Mouse (Mus musculus): Measurements from ENCODE around the gene Tanc1. TPM values are rescaled to one million over a fixed set of nuclear protein-coding genes. Genes with fewer than 3 reads are reported as not detected.

Gene Tanc1
- polyA plus RNA-seq, 1 experiment from 2014 or later: 5.5 TPM

DNA sequence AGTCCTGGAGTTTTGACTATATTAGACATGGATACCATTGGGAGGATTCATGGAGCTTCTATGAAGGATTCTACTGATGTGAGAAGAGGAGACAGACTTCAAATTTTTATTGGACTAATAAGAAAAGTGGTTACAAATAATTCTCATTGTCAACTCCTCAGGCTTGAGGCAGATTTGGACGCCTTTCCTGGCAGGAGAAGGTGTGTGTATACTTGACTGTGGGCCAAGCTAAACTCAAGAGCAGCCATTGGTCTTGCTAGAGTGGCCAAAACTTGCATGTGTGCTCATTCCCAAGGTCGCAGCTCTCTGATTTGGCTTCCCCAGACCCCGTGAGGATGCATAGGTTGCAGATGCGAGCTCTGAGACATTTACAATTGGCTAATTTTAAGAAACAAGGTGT lies 148.9 kb downstream of the Tanc1 start:
- Histone ChIP-seq H3K36me3 (no peaks in the 10 kb centered on the region), H3K27me3 (no peaks in the 10 kb centered on the region), H3K9me3 (no peaks in the 10 kb centered on the region), H3K4me2 (replicated peaks) (no peak overlapping the region), H3K4me1 (replicated peaks) (peaks cover 6% of the 10 kb centered on the region), H3K4me3 (replicated peaks) (no peak overlapping the region), H3K27ac (no peak overlapping the region), H3K9ac (replicated peaks) (no peak overlapping the region)
- 91% methylated on average over 4 of the region's 4 CpGs for WGBS
- ATAC-seq: no peak

DNA sequence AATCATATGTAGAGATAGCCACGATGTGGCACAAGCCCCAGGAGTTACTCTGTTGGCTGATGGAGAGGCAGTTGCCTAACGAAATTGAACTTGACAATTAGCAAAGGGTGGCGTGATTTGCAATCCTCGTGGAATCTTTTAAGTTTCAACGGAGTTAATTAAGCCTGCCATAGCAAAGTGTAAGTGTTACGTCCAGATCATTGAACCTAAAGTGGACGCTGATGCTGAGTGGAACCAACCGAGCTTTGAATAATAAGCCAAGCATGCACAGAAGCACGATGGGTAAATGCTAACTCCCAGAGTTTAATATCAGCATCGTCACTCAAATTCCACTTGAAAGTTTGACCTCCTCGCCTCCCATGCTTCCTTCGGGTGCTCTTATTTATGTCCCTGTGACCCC lies 149.3 kb downstream of the Tanc1 start:
- ATAC-seq: no peak
- Histone ChIP-seq H3K4me1 (replicated peaks) (peaks cover 6% of the 10 kb centered on the region), H3K4me3 (replicated peaks) (no peak overlapping the region), H3K27me3 (no peaks in the 10 kb centered on the region), H3K27ac (no peak overlapping the region), H3K4me2 (replicated peaks) (no peak overlapping the region), H3K9me3 (no peaks in the 10 kb centered on the region), H3K9ac (replicated peaks) (no peak overlapping the region), H3K36me3 (no peaks in the 10 kb centered on the region)
- 62% methylated on average over 12 of the region's 12 CpGs for WGBS

DNA sequence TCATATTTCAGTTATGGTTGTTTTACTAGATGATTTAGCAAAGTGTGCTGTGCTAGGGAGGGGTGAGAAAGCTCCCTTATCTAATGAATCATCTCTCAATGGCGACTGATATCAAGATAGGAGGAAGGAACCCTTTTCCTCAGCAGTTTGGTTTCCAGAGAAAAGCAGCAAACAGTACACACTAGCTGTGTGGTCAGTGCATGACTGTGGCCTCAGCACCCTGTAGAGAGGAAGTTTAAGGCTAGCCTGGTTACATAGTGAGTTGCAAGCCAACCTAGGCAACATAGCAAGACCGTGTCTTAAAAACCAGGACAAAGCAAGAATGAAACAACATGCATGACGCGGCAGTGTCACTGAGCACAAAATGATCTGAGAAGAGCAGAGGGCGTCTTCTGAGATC lies 150.4 kb downstream of the Tanc1 start:
- H3K9ac ChIP-seq (replicated peaks): no peak overlapping the region
- H3K9me3 ChIP-seq: no peaks in the 10 kb centered on the region
- no peaks in the 10 kb centered on the region for H3K27me3 ChIP-seq
- 82% methylated on average over 5 of the region's 5 CpGs for WGBS
- ATAC-seq: no peak
- H3K4me1 ChIP-seq (replicated peaks): peaks cover 6% of the 10 kb centered on the region
- no peak overlapping the region for H3K4me3 ChIP-seq (replicated peaks)
- H3K36me3 ChIP-seq: no peaks in the 10 kb centered on the region
- H3K27ac ChIP-seq: no peak overlapping the region
- no peak overlapping the region for H3K4me2 ChIP-seq (replicated peaks)

DNA sequence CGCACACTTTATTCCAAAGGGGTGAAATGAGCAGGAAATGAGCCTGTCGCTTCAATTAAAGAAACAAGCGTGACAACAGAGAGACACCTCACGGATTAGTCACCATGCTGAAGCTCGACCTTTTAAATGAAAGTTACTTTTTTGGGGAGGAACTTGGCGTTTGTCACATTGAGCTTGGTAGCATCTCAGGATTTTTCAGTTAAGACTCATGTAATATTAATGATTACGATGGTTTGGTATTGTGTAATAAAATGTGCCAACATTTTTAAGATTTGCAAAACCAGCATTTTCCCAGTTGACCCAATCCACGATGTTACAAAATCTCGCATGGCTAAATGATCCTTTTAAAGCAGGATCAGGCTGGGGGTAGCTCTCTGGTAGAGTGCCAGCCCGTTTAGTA lies 153.8 kb downstream of the Tanc1 start:
- WGBS: 51% methylated on average over 10 of the region's 10 CpGs
- Histone ChIP-seq H3K4me2 (replicated peaks) (no peak overlapping the region), H3K27ac (no peak overlapping the region), H3K36me3 (no peaks in the 10 kb centered on the region), H3K9ac (replicated peaks) (no peak overlapping the region), H3K4me1 (replicated peaks) (peaks cover 9% of the 10 kb centered on the region), H3K4me3 (replicated peaks) (no peak overlapping the region), H3K27me3 (peaks cover 3% of the 10 kb centered on the region; the same call in 1 of the 2 replicates), H3K9me3 (no peaks in the 10 kb centered on the region)
- no peak for ATAC-seq

DNA sequence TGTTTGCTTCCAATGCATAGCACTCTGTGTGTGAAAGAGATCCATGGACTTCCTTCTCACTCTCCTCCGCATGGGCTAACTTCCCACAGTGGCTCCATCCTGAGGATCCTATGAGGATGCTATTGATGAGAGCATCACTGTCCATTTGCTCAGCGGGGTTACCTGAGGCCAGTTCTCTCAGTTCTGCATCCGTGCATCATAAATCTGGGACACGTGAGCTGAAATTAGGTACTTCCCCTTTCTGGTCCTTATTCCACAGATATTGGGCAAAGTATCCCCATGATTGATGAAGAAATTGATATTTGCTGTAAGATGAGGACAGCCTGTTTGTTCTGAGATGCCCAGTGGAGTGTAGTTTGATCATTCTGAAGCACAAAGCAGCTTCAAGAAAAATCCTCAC lies 156.1 kb downstream of the Tanc1 start:
- 93% methylated on average over 4 of the region's 4 CpGs for WGBS

DNA sequence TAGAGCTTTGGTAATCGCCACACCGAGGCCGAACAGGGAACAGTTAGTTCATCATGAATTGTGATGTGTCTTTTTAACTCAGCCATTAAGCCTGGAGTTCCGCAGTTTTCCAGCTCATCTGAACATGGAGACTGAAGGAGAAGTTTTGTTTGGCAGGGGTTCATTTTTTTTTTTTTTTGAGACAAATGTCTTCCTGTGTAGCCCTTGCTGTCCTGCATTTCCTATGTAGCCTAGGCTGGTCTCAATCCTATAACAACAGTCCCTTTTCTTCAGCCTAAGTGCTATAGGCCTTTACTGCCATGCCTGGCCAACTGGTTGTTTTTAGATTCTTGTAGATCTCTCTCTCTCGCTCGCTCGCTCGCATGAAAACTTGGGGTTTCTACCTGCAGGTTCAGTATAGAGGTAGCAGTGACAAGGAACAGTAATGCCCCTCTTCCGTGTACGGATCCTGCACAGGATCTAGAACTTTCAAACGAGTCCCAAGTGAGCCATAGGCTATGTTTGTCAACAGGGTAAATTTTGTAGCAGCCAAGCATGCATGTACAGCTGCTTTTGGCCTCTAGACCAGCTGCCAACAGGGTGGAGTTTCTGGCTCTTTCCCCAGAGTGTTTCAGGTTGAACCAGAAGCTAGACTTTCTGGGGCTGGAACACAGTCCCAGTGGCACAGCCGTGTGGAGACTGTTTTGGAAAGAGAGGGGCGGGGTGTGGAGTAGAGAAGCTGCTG lies 157.0 kb downstream of the Tanc1 start:
- Histone ChIP-seq H3K4me2 (replicated peaks) (no peak overlapping the region), H3K9me3 (no peaks in the 10 kb centered on the region), H3K36me3 (no peaks in the 10 kb centered on the region), H3K4me3 (replicated peaks) (no peak overlapping the region), H3K9ac (replicated peaks) (no peak overlapping the region), H3K27ac (no peak overlapping the region), H3K4me1 (replicated peaks) (peaks cover 34% of the 10 kb centered on the region), H3K27me3 (peaks cover 3% of the 10 kb centered on the region; the same call in 1 of the 2 replicates)
- ATAC-seq: no peak
- 92% methylated on average over 13 of the region's 13 CpGs for WGBS

More for the DNA sequence above, 156.1 kb downstream of the Tanc1 start:
- no peaks in the 10 kb centered on the region for H3K36me3 ChIP-seq
- H3K4me3 ChIP-seq (replicated peaks): no peak overlapping the region
- ATAC-seq: no peak
- H3K27ac ChIP-seq: no peak overlapping the region
- H3K4me2 ChIP-seq (replicated peaks): no peak overlapping the region
- no peaks in the 10 kb centered on the region for H3K9me3 ChIP-seq
- no peak overlapping the region for H3K9ac ChIP-seq (replicated peaks)
- H3K4me1 ChIP-seq (replicated peaks): peaks cover 31% of the 10 kb centered on the region
- H3K27me3 ChIP-seq: peaks cover 3% of the 10 kb centered on the region; the same call in 1 of the 2 replicates

DNA sequence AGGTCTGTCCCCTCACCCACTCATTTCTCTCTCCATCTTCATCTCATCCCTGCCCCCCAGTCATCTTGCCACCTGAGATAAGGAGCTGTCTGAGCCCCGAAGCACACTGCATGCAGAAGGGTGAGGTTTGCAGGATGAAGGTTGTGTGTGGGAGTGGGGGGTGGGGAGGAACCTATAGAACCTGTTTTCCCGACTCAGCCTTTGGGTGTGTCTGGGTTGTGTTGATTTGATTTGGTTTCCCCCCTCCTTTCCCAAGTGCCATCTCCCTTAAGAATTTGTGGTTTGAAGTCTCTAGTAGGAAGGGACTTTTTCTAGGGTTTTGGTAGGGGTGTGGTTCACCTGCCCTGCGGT lies 157.5 kb downstream of the Tanc1 start:
- Histone ChIP-seq H3K36me3 (no peaks in the 10 kb centered on the region), H3K27ac (no peak overlapping the region), H3K9me3 (no peaks in the 10 kb centered on the region), H3K4me3 (replicated peaks) (no peak overlapping the region), H3K9ac (replicated peaks) (no peak overlapping the region), H3K4me1 (replicated peaks) (peaks cover 34% of the 10 kb centered on the region), H3K4me2 (replicated peaks) (no peak overlapping the region), H3K27me3 (peaks cover 3% of the 10 kb centered on the region; the same call in 1 of the 2 replicates)
- no peak for ATAC-seq
- 90% methylated on average over 3 of the region's 3 CpGs for WGBS

DNA sequence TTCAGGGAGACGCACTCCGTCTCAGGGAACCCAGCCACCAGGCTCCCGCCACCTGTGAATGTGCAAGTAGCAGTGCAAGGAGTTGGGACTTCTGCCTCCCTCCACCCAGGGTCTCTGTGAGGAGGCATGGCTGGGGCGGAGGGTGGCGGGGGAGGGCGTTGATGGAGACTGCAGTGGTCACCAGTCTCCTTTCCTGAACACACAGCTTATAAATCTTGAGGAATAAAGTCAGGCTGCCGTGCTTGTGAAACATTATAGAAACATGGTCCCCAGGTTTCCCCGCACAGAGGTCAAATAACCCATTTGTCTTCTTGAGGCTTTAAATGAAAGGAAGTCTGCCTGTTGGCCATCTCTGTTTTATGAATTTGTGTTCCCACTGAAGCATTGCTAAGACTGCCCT lies 159.9 kb downstream of the Tanc1 start:
- 66% methylated on average over 8 of the region's 8 CpGs for WGBS
- Histone ChIP-seq H3K4me1 (replicated peaks) (peaks cover 28% of the 10 kb centered on the region), H3K4me2 (replicated peaks) (no peak overlapping the region), H3K9me3 (no peaks in the 10 kb centered on the region), H3K27me3 (peaks cover 6% of the 10 kb centered on the region; the same call in 1 of the 2 replicates), H3K4me3 (replicated peaks) (no peak overlapping the region), H3K36me3 (no peaks in the 10 kb centered on the region), H3K9ac (replicated peaks) (no peak overlapping the region), H3K27ac (no peak overlapping the region)
- ATAC-seq: peak; percentile 55; the same call in 1 of the 2 replicates

DNA sequence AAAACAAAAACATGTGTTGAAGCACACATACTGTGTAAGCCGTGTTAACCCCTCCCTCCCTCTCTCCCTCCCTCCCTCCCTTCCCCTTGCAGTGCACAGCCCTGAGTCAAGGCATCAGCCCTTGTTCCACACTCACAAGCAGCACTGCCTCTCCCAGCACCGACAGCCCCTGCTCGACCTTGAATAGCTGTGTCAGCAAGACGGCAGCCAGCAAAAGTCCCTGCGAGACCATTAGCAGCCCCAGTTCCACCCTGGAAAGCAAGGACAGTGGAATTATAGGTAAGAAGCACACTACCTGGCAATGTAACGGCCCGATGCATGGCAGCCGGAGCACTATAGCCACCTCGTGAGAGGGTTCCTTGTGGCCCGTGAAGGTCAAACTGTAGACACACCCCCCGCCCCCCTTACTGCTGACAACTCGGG lies 160.4 kb downstream of the Tanc1 start:
- H3K4me2 ChIP-seq (replicated peaks): peak overlapping the region; percentile 27
- no peak overlapping the region for H3K4me3 ChIP-seq (replicated peaks)
- H3K4me1 ChIP-seq (replicated peaks): peaks cover 28% of the 10 kb centered on the region
- H3K9me3 ChIP-seq: no peaks in the 10 kb centered on the region
- WGBS: 36% methylated on average over 12 of the region's 12 CpGs
- H3K36me3 ChIP-seq: no peaks in the 10 kb centered on the region
- no peak overlapping the region; the same call in 1 of the 2 replicates for H3K9ac ChIP-seq (replicated peaks)
- H3K27ac ChIP-seq: peak overlapping the region; percentile 45; the same call in 1 of the 2 replicates
- H3K27me3 ChIP-seq: peaks cover 6% of the 10 kb centered on the region; the same call in 1 of the 2 replicates
- peak; percentile 87 for ATAC-seq

DNA sequence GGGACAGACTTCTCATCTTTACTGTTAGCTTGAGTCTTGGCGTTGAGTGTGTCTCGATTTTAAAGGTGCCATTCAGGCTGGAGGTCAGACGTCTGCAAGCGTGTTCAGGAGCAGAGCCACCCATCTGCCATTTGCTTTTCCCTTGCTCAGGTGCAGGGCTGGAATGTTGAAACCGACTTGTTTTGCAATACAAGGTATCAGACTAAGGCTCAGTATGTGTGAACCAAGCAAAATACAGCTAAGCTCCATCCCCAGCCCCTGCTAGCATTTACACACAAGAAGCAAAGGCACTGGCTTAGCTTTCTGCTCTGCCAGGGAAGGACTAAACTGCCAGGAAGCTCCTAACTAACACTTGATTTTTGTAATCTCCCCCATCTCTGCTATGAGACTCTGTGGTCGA lies 162.5 kb downstream of the Tanc1 start:
- Histone ChIP-seq H3K4me2 (replicated peaks) (no peak overlapping the region), H3K36me3 (no peaks in the 10 kb centered on the region), H3K9ac (replicated peaks) (no peak overlapping the region), H3K27me3 (0 out of 2 replicates have a peak, but pooled peaks cover 3% of the 10 kb centered on the region), H3K27ac (no peak overlapping the region), H3K9me3 (no peaks in the 10 kb centered on the region), H3K4me3 (replicated peaks) (no peak overlapping the region), H3K4me1 (replicated peaks) (peaks cover 28% of the 10 kb centered on the region)
- no peak for ATAC-seq
- WGBS: 86% methylated on average over 6 of the region's 6 CpGs

- 73% methylated on average over 5 of the region's 5 CpGs for WGBS
- no peaks in the 10 kb centered on the region for H3K36me3 ChIP-seq
- no peak overlapping the region for H3K9ac ChIP-seq (replicated peaks)
- H3K27ac ChIP-seq: no peak overlapping the region
- 0 out of 2 replicates have a peak, but pooled peaks cover 3% of the 10 kb centered on the region for H3K27me3 ChIP-seq
- no peak overlapping the region for H3K4me3 ChIP-seq (replicated peaks)
- no peaks in the 10 kb centered on the region for H3K9me3 ChIP-seq
- no peak for ATAC-seq
- H3K4me2 ChIP-seq (replicated peaks): no peak overlapping the region
- H3K4me1 ChIP-seq (replicated peaks): peaks cover 28% of the 10 kb centered on the region
Observed at GRCm38 (mm10) chr2:59775148-59775547, 163.3 kb downstream of the Tanc1 start.

GRCm38 (mm10) chr2:59775820-59776219 lies 164.0 kb downstream of the Tanc1 start:
- Histone ChIP-seq H3K4me3 (replicated peaks) (no peak overlapping the region), H3K27ac (no peak overlapping the region), H3K4me1 (replicated peaks) (peaks cover 23% of the 10 kb centered on the region), H3K9ac (replicated peaks) (no peak overlapping the region), H3K27me3 (0 out of 2 replicates have a peak, but pooled peaks cover 3% of the 10 kb centered on the region), H3K36me3 (no peaks in the 10 kb centered on the region), H3K4me2 (replicated peaks) (no peak overlapping the region), H3K9me3 (no peaks in the 10 kb centered on the region)
- 79% methylated on average over 6 of the region's 6 CpGs for WGBS
- no peak for ATAC-seq
